Mouse (Mus musculus) gastrocnemius, adult 18-20 months (tissue): Measurements from ENCODE around the gene Neurl3. TPM values are rescaled to one million over a fixed set of nuclear protein-coding genes. Genes with fewer than 3 reads are reported as not detected.

Source experiments
- DNase-seq: peaks from one replicate; pipeline ENCODE4 v3.0.0; 2021; ENCODE audit warnings: low spot score
- total RNA-seq, 2 experiments: library from RNA; stranded (reverse); gene quantifications; 2 replicates each; pipeline ENCODE4 v1.2.3; 2021

Neurl3 gene
- total RNA-seq, 2 experiments from 2014 or later, result 0.30 to 0.66 TPM

- no peak for DNase-seq
Observed at GRCm38 (mm10) chr1:36298107-36298506, 23.6 kb upstream of the Neurl3 start.

GRCm38 (mm10) chr1:36296466-36297149 lies 22.1 kb upstream of the Neurl3 start:
- DNase-seq, result no peak

GRCm38 (mm10) chr1:36294402-36294801 lies 19.9 kb upstream of the Neurl3 start:
- DNase-seq, result no peak

GRCm38 (mm10) chr1:36293470-36293869 lies 19.0 kb upstream of the Neurl3 start:
- DNase-seq, result no peak

GRCm38 (mm10) chr1:36281849-36282248 lies 7.4 kb upstream of the Neurl3 start:
- DNase-seq, result no peak

GRCm38 (mm10) chr1:36280938-36281337 lies 6.5 kb upstream of the Neurl3 start:
- DNase-seq, result no peak

- peak; percentile 84 for DNase-seq
Observed at GRCm38 (mm10) chr1:36279202-36279601, 4.7 kb upstream of the Neurl3 start.

- DNase-seq, result peak; percentile 80
Observed at GRCm38 (mm10) chr1:36277267-36278060, 3.0 kb upstream of the Neurl3 start.

GRCm38 (mm10) chr1:36275635-36276389 lies 1.3 kb upstream of the Neurl3 start:
- no peak for DNase-seq

GRCm38 (mm10) chr1:36273288-36273687 lies 1.2 kb downstream of the Neurl3 start:
- peak; percentile 19 for DNase-seq

GRCm38 (mm10) chr1:36272546-36272945 lies 1.9 kb downstream of the Neurl3 start:
- no peak for DNase-seq

GRCm38 (mm10) chr1:36271516-36272230 lies 2.8 kb downstream of the Neurl3 start:
- no peak for DNase-seq

- DNase-seq, result peak; percentile 21
Observed at GRCm38 (mm10) chr1:36270666-36271065, 3.8 kb downstream of the Neurl3 start.

GRCm38 (mm10) chr1:36269121-36269795 lies 5.2 kb downstream of the Neurl3 start:
- DNase-seq, result no peak

- DNase-seq, result no peak
Observed at GRCm38 (mm10) chr1:36267595-36267994, 6.9 kb downstream of the Neurl3 start.

GRCm38 (mm10) chr1:36266293-36266692 lies 8.2 kb downstream of the Neurl3 start:
- DNase-seq, result no peak

- DNase-seq, result peak; percentile 45
Observed at GRCm38 (mm10) chr1:36263833-36264488, 10.5 kb downstream of the Neurl3 start.

GRCm38 (mm10) chr1:36261708-36262504 lies 12.6 kb downstream of the Neurl3 start:
- no peak for DNase-seq

GRCm38 (mm10) chr1:36260418-36260817 lies 14.1 kb downstream of the Neurl3 start:
- no peak for DNase-seq
